Mouse (Mus musculus) lung, embryonic 14.5 days (tissue): ENCODE measurements at regions not wholly inside any gene's neighbourhood (a gene's known extent, or its start where the extent isn't known, plus 50 kb on each side); places are given as distances from the start of the nearest gene placed in this dataset.
A peak's percentile ranks its signal among the peaks of the same experiment; 100 is the strongest.

ENCODE experiments used
- ATAC-seq: fragments of 200-750 bp; cut with Nextera tagmentation; 2 replicates; pipeline ENCODE4 v1.8.0; 2017; ENCODE audit warnings: mild to moderate bottlenecking, moderate TSS enrichment, moderate library complexity; ENCODE audit not compliant: insufficient read depth
- DNase-seq: peaks from one replicate; pipeline ENCODE4 v3.0.0-alpha.2; 2015
- H3K27ac ChIP-seq: fragments of 300-500 bp; sonication (generic); 2 replicates; pipeline ENCODE4 v1.5.1; 2014; ENCODE audit warnings: low read depth, mild to moderate bottlenecking, moderate library complexity
- H3K27me3 ChIP-seq: fragments of 300-500 bp; sonication (generic); 2 replicates; pipeline ENCODE4 v1.6.1; 2014; ENCODE audit warnings: low read length, control low read depth; ENCODE audit not compliant: insufficient read depth
- H3K36me3 ChIP-seq: fragments of 300-500 bp; sonication (generic); 2 replicates; pipeline ENCODE4 v1.6.1; 2014; ENCODE audit warnings: control low read depth; ENCODE audit not compliant: insufficient read depth
- H3K4me1 ChIP-seq: fragments of 300-500 bp; sonication (generic); 2 replicates; pipeline ENCODE4 v1.6.1; 2014; ENCODE audit warnings: antibody characterized with exemption, control low read depth; ENCODE audit not compliant: insufficient read depth
- H3K4me2 ChIP-seq: fragments of 300-500 bp; sonication (generic); 2 replicates; pipeline ENCODE4 v1.6.1; 2014; ENCODE audit warnings: mild to moderate bottlenecking
- H3K4me3 ChIP-seq: fragments of 300-500 bp; sonication (generic); 2 replicates; pipeline ENCODE4 v1.5.1; 2014; ENCODE audit warnings: low read depth, low read length
- H3K9ac ChIP-seq: fragments of 300-500 bp; sonication (generic); 2 replicates; pipeline ENCODE4 v1.6.1; 2014
- H3K9me3 ChIP-seq: fragments of 300-500 bp; sonication (generic); 2 replicates; pipeline ENCODE4 v1.6.1; 2016; ENCODE audit warnings: low read depth, low read length, control low read depth
- CTCF ChIP-seq: IDR thresholded peaks from 2 replicates; pipeline ENCODE4 v1.5.1; 2016; ENCODE audit warnings: antibody characterized with exemption, low read depth
- WGBS: fragments of 180-500 bp; shearing (Covaris S2); extraction: QIAGEN DNeasy Blood & Tissue Kit; methylation state at CpG from one replicate; pipeline ENCODE4 v1.1.7; 2014; 5-methylcytosine and 5-hydroxymethylcytosine counted together

DNA sequence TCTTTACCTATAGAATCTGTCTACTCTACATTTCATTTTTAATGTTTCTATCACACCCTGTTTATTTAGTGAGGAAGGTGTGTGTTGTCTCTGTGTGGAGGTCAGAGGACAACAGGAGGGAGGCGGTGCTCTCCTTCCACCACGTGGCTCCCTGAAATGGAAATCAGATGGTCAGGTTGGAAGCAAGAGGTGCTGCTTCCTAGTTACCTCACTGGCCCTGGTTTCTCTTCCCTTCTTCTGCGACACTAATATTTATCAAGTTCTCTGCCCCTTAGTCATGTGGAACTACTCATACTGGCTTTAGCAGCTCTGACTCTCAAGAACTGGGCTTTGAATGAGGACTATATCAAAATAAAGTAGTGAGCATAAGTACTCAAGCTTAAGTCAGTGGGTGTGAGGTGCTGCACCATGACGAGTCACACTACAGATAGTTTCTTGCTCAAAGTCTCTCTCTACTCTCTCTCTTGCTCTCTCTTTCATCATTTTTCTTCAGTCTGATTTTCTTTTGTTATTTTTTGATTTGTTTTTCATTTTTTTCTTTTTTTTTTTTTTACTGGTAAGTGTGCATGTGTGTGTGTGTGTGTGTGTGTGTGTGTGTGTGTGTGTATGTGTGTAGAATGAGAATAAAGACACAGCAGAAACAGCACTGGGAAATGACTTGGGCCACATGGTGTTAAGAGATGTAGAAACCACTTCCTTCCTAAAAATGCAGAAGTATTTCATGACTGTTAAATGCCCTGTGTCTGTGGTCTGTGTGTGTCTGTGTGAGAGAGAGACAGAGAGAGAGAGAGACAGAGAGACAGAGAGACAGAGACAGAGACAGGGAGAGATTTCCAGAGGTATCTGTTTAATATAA lies 403.2 kb upstream of the Adgrl2 start:
- H3K36me3 ChIP-seq, result no peaks in the 10 kb centered on the region
- H3K9ac ChIP-seq, result no peak overlapping the region
- no peak overlapping the region for H3K4me2 ChIP-seq
- 66% methylated on average over 4 of the region's 4 CpGs for WGBS
- H3K27ac ChIP-seq, result no peak overlapping the region
- DNase-seq (no peak), ATAC-seq (no peak)
- H3K4me3 ChIP-seq, result no peak overlapping the region
- no peaks in the 10 kb centered on the region for H3K27me3 ChIP-seq
- no peak for TF ChIP-seq CTCF
- H3K4me1 ChIP-seq, result no peaks in the 10 kb centered on the region
- no peaks in the 10 kb centered on the region for H3K9me3 ChIP-seq

DNA sequence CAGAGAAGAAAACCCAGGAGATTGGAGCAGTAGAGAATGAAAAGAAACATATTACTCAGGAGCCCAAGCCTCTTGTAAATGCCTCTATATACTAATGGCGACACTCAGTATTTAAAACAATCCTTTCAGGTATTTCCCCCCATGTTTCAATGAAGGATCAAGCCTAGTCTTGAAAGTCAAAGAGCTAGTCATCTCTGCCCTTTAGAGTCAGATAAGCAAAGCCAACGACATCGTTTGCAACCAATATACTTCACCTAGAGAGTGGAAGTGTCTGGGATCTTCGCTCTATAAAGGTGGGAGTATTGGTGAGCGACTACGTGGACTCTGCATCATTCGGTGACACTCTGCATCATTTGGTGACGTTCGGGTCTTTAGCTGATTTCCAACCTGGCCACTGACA lies 401.8 kb upstream of the Adgrl2 start:
- ATAC-seq (no peak), DNase-seq (no peak)
- Histone ChIP-seq H3K9ac (no peak overlapping the region), H3K36me3 (no peaks in the 10 kb centered on the region), H3K27ac (no peak overlapping the region), H3K4me3 (no peak overlapping the region), H3K4me1 (no peaks in the 10 kb centered on the region), H3K9me3 (no peaks in the 10 kb centered on the region), H3K4me2 (no peak overlapping the region), H3K27me3 (no peaks in the 10 kb centered on the region)
- no peak for TF ChIP-seq CTCF
- 92% methylated on average over 9 of the region's 9 CpGs for WGBS

DNA sequence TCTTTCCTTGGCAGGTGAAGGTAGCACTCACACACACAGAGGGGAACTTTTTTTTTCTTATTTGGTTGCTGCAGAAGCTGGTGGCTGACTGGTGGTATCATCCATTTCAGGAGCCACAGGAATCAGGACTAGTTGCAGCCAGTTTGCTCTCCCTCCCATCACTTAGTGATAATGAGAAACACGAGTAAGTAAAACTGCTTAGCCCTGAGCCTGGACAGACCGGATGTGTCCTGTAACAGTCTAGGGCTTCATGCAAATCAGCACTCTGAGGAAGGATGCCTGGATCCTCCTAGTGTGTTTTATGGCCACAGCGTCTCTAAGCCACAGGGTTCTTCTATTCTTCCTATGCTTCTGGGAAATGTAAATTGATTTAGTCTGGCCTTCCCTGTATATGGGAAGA lies 397.2 kb upstream of the Adgrl2 start:
- 32% methylated on average over 3 of the region's 3 CpGs for WGBS
- 0 out of 2 replicates have a peak, but pooled peaks have one; percentile 31 for ATAC-seq
- TF ChIP-seq CTCF, result no peak
- no peaks in the 10 kb centered on the region for H3K4me1 ChIP-seq
- no peaks in the 10 kb centered on the region for H3K36me3 ChIP-seq
- H3K4me2 ChIP-seq, result no peak overlapping the region
- H3K27ac ChIP-seq, result no peak overlapping the region
- peak; percentile 37 for DNase-seq
- H3K9ac ChIP-seq, result no peak overlapping the region
- no peaks in the 10 kb centered on the region for H3K27me3 ChIP-seq
- H3K4me3 ChIP-seq, result no peak overlapping the region
- H3K9me3 ChIP-seq, result no peaks in the 10 kb centered on the region

DNA sequence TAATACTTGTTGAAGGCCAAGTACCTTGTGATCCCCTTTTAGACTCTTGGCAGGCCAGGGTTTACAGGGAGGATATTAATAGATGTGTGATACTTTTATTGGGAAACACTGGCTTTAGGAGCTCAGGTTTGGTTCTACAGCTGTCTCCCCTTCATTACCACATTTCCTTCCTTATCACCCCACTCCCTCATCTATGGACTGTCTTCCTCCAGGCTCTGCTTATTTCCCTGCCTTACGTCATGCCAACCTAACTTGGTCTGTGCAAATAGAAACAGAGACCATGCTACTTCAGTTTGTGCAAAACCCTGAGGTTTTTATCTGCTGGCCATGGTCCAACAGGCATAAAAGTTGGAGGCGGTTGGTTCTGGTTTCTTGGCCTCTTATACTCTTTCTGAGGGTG lies 395.7 kb upstream of the Adgrl2 start:
- peak; percentile 37 for DNase-seq
- no peak for ATAC-seq
- WGBS, result 50% methylated on average over 2 of the region's 2 CpGs
- Histone ChIP-seq H3K4me2 (no peak overlapping the region), H3K36me3 (no peaks in the 10 kb centered on the region), H3K9ac (no peak overlapping the region), H3K9me3 (no peaks in the 10 kb centered on the region), H3K4me3 (no peak overlapping the region), H3K27ac (no peak overlapping the region), H3K4me1 (peaks cover 3% of the 10 kb centered on the region), H3K27me3 (no peaks in the 10 kb centered on the region)
- TF ChIP-seq CTCF, result no peak

DNA sequence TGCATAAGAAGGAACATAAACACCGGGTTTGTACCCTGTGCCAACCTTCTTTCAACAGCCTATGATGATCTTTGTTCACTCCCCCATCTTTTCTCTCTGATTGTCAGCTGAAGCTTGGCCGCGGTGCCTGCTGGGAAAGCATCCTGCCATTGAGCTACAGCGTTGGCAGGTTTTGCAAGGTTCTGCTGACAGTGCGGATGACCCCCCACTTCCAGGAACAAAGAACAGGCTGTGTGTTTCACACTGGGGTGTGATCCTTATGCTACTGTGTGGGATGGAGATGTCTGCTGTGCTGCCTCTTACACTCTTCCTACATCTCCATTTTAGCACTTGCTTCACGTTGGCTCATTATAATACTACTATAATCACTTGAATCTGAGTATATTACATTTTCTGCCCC lies 395.0 kb upstream of the Adgrl2 start:
- DNase-seq, result no peak
- Histone ChIP-seq H3K27me3 (no peaks in the 10 kb centered on the region), H3K4me3 (no peak overlapping the region), H3K9ac (no peak overlapping the region), H3K9me3 (no peaks in the 10 kb centered on the region), H3K4me2 (no peak overlapping the region), H3K4me1 (peaks cover 5% of the 10 kb centered on the region), H3K36me3 (no peaks in the 10 kb centered on the region), H3K27ac (no peak overlapping the region)
- no peak for TF ChIP-seq CTCF
- 55% methylated on average over 6 of the region's 6 CpGs for WGBS
- no peak for ATAC-seq

DNA sequence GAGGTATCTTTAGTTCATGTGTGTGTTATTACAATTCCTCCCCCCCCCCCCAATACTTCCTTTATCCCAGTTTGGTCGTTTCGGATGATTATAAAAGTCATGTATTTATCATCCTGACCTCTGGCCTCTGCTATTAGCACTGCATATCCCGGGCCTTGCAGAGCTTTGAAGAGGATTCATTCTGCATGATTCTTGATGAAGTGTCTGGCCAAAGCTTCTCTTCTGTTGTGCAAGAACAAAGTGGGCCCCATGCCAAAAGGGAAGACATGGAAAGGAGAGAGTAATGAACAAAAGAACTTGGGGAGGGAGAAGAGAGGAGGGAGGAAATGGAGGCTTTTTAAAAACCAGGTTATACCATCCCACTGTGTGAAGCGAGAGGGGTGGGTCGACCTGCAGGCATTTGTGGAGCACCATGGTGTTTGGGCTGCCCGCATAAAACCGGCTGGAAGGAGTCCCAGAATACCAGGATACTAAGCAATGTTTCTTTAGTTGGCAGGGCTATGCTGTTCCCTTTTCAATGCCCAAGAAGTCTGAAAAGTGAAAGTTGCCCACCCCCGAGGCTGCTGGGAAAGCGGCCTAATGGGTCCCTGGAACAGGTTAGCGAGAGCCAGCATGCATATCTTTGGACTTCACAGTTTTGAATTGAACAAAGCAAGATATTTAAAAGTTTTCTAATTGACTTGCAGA lies 391.3 kb upstream of the Adgrl2 start:
- no peak overlapping the region for H3K4me3 ChIP-seq
- H3K27me3 ChIP-seq, result no peaks in the 10 kb centered on the region
- no peaks in the 10 kb centered on the region for H3K36me3 ChIP-seq
- DNase-seq (peak; percentile 94), ATAC-seq (peak; percentile 88)
- H3K9ac ChIP-seq, result no peak overlapping the region
- no peaks in the 10 kb centered on the region for H3K9me3 ChIP-seq
- 0 out of 2 replicates have a peak overlapping the region, but pooled peaks have one; percentile 18 for H3K4me2 ChIP-seq
- H3K27ac ChIP-seq, result peak overlapping the region; percentile 25; the same call in 1 of the 2 replicates
- no peak for TF ChIP-seq CTCF
- 50% methylated on average over 10 of the region's 10 CpGs for WGBS
- peaks cover 5% of the 10 kb centered on the region for H3K4me1 ChIP-seq

DNA sequence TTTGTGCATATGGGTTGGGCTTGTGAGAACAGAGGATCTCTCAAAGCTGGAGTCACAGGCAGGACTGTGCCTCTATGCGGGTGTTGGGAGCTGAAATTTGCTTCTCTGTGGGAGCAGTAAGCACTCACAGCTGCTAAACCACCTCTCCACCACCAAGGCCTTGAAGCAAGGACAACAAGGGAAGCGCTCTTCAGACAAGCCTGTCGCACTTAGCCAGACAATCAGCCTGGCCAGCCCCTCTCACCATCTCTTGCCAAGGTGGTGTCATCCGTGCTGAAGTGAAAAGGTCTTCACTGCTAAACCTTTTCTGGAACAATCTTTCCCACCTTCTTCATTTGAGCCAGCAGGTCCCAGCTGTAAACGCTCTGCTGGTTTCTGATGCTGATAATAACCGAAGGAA lies 390.7 kb upstream of the Adgrl2 start:
- H3K36me3 ChIP-seq, result no peaks in the 10 kb centered on the region
- H3K9ac ChIP-seq, result no peak overlapping the region
- no peak for TF ChIP-seq CTCF
- peaks cover 5% of the 10 kb centered on the region for H3K4me1 ChIP-seq
- 47% methylated on average over 6 of the region's 6 CpGs for WGBS
- no peak overlapping the region for H3K4me3 ChIP-seq
- H3K27me3 ChIP-seq, result no peaks in the 10 kb centered on the region
- H3K27ac ChIP-seq, result peak overlapping the region; percentile 70; the same call in 1 of the 2 replicates
- H3K9me3 ChIP-seq, result no peaks in the 10 kb centered on the region
- H3K4me2 ChIP-seq, result 0 out of 2 replicates have a peak overlapping the region, but pooled peaks have one; percentile 18
- ATAC-seq (peak; percentile 36; the same call in 1 of the 2 replicates), DNase-seq (peak; percentile 41)
